Mouse (Mus musculus) left cerebral cortex, adult 9 months (tissue): Measurements from ENCODE around the gene Mrap.
A peak's percentile ranks its signal among the peaks of the same experiment; 100 is the strongest.

ENCODE experiments used
- DNase-seq, 2 experiments: peaks; one replicate each; pipeline ENCODE4 v3.0.0; 2022; ENCODE audit warnings: low spot score in 2 of 2

The Mrap gene

GRCm38 (mm10) chr16:90738092-90738956 is at the start of gene Mrap:
Mrap (plus strand) TSS chr16:90738207.
- no peak for DNase-seq

GRCm38 (mm10) chr16:90692704-90693385 is 45.2 kb upstream of the Mrap start:
- DNase-seq = peak; percentile 49 to 62

- no peak for DNase-seq
Measured at GRCm38 (mm10) chr16:90693625-90694024, 44.4 kb upstream of the Mrap start.

- DNase-seq = no peak
Measured at GRCm38 (mm10) chr16:90694719-90695118, 43.3 kb upstream of the Mrap start.

GRCm38 (mm10) chr16:90695121-90695520 is 42.9 kb upstream of the Mrap start:
- DNase-seq = no peak

GRCm38 (mm10) chr16:90696306-90696705 is 41.7 kb upstream of the Mrap start:
- no peak for DNase-seq

GRCm38 (mm10) chr16:90699390-90699789 is 38.6 kb upstream of the Mrap start:
- DNase-seq = no peak

GRCm38 (mm10) chr16:90701541-90701940 is 36.5 kb upstream of the Mrap start:
- DNase-seq = no peak

- DNase-seq = no peak
Measured at GRCm38 (mm10) chr16:90703646-90704045, 34.4 kb upstream of the Mrap start.

GRCm38 (mm10) chr16:90704161-90704825 is 33.7 kb upstream of the Mrap start:
- no peak for DNase-seq

GRCm38 (mm10) chr16:90706279-90706678 is 31.7 kb upstream of the Mrap start:
- DNase-seq = no peak

GRCm38 (mm10) chr16:90709711-90710289 is 28.2 kb upstream of the Mrap start:
- peak; percentile 72 to 84 for DNase-seq

GRCm38 (mm10) chr16:90710313-90710712 is 27.7 kb upstream of the Mrap start:
- no peak for DNase-seq

GRCm38 (mm10) chr16:90724051-90724450 is 14.0 kb upstream of the Mrap start:
- no peak for DNase-seq

- DNase-seq = no peak
Measured at GRCm38 (mm10) chr16:90726600-90727227, 11.3 kb upstream of the Mrap start.

GRCm38 (mm10) chr16:90727233-90728115 is 10.5 kb upstream of the Mrap start, which contains the start of gene Mis18a:
Mis18a (minus strand) TSS chr16:90727404.
- peak; percentile 87 to 95 for DNase-seq

GRCm38 (mm10) chr16:90735611-90736010 is 2.4 kb upstream of the Mrap start:
- DNase-seq = no peak

- no peak for DNase-seq
Measured at GRCm38 (mm10) chr16:90736672-90737270, 1.2 kb upstream of the Mrap start.

- peak; percentile 2 to 35 for DNase-seq
Measured at GRCm38 (mm10) chr16:90747143-90747542, 9.1 kb downstream of the Mrap start.

- no peak for DNase-seq
Measured at GRCm38 (mm10) chr16:90748169-90748568, 10.2 kb downstream of the Mrap start.
